Mouse (Mus musculus): ENCODE data around the gene Lancl1.

Gene Lancl1

GRCm38 (mm10) chr1:66960536-66961243 lies 78.0 kb downstream of the Lancl1 start:
- in situ Hi-C loops (cut with MboI; ENCODE audit: low pct_unique_long_range_greater_than_20kb in 1 of 2, low sequenced_read_pairs in 2 of 2, unreplicated experiment in 1 of 2): no loop called here

GRCm38 (mm10) chr1:66957361-66957760 lies 81.3 kb downstream of the Lancl1 start:
- in situ Hi-C loops (cut with MboI; ENCODE audit: low pct_unique_long_range_greater_than_20kb in 1 of 2, low sequenced_read_pairs in 2 of 2, unreplicated experiment in 1 of 2): no loop called here

GRCm38 (mm10) chr1:66951086-66951485 lies 87.6 kb downstream of the Lancl1 start:
- in situ Hi-C loops (cut with MboI; ENCODE audit: low pct_unique_long_range_greater_than_20kb in 1 of 2, low sequenced_read_pairs in 2 of 2, unreplicated experiment in 1 of 2): no loop called here
